Mouse (Mus musculus): Measurements from ENCODE around the gene Sowahb.

GRCm38 (mm10) chr5:93092857-93093622, 48.2 kb upstream of the Sowahb start, which contains the start of gene Sept11:
- TF ChIP-seq POLR2A (IDR thresholded peaks at IDR 0.05; ENCODE audit: borderline replicate concordance, extremely low read depth, low read depth, low read length): peak; percentile 64; the same call in 1 of the 2 replicates
- no peak for TF ChIP-seq CTCF (IDR thresholded peaks at IDR 0.05; ENCODE audit: insufficient read depth, low read length)

Measured in lung, adult 2 months (tissue).